Mouse (Mus musculus) liver, adult 2 months (tissue): Measurements from ENCODE around the gene Zc3h12d.

Source experiments
- CTCF ChIP-seq: fragments of 200-500 bp; IDR thresholded peaks from 2 replicates; pipeline ENCODE4 v1.5.1; 2011; ENCODE audit warnings: low read depth, low read length, control low read depth
- POLR2A ChIP-seq: fragments of 200-500 bp; IDR thresholded peaks from 2 replicates; pipeline ENCODE4 v1.6.1; 2011; ENCODE audit warnings: low read length, control low read depth; ENCODE audit not compliant: insufficient read depth; ENCODE audit errors: extremely low read depth

GRCm38 (mm10) chr10:7834671-7835225, 2.5 kb downstream of the Zc3h12d start:
- no peak for TF ChIP-seq CTCF
- TF ChIP-seq POLR2A = no peak
